Mouse (Mus musculus) left cerebral cortex, adult 18-20 months (tissue): Measurements from ENCODE around the gene Insl3. TPM values are rescaled to one million over a fixed set of nuclear protein-coding genes. Genes with fewer than 3 reads are reported as not detected.
"Not testable (repeated sequence)": the region's sequence is repeated elsewhere in the genome, so short reads cannot be mapped to it uniquely, and the experiment has no call there.

Experiments
- DNase-seq, 2 experiments: peaks; one replicate each; pipeline ENCODE4 v3.0.0; 2021 to 2022; ENCODE audit warnings: low spot score in 2 of 2, mixed read lengths in 1 of 2
- total RNA-seq, 2 experiments: library from RNA; stranded (reverse); gene quantifications; 2 replicates each; pipeline ENCODE4 v1.2.3; 2021

The Insl3 gene
- total RNA-seq, 2 experiments from 2014 or later, result 0.63 TPM; not detected in 1

- no peak for DNase-seq
Observed at GRCm38 (mm10) chr8:71709134-71709799, 20.3 kb downstream of the Insl3 start.

DNA sequence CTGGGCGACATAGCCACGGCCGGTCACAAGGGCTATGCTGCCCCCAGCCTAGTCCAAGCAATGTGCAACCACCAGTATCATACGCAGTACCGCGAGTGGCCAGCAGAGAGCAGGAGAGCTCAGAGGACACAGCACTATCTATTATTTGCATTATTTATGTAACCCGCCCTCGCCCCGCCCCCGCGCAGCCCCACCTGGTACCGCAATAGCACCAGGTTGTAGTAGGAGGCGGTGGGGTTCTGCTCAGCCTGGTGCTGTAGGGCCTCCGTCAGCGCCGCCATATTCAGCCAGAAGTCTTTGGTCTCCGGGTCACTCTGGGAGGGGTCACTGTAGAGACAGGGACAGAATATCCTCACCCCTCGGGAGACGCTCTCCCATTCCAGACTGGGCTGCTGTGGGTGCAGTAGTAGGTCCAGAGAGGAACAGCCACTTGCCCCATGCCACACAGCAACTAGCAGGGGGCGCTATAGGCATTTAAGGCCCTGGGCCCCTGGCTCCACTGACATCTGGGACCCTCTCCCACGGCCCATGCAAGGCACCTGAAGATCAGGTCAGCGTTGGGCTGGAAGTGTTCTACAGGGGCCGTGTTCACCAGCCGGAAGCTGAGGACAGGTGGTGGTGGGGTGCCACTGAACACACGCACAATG is 20.9 kb downstream of the Insl3 start:
- DNase-seq, result peak; percentile 84 to 91

DNA sequence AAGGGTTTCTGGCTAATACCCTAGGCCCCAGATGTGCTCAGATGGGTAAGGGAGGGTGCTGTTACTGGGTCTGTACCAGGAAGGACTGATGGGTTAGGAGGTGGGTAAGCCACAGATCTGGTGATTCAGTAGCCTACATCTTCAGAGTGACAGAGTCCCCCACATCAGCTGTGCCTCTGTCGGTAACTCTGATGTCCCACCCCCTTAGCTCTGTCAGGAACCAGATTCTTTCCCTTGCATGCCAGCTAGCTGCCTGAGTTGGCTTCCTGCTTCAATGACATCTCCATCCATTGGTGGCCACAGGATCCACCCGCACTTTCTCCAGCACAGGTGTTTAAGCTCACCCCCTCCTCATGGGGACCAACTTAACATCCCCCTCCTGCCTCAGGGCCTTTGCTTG is 22.6 kb downstream of the Insl3 start:
- DNase-seq, result no peak

DNA sequence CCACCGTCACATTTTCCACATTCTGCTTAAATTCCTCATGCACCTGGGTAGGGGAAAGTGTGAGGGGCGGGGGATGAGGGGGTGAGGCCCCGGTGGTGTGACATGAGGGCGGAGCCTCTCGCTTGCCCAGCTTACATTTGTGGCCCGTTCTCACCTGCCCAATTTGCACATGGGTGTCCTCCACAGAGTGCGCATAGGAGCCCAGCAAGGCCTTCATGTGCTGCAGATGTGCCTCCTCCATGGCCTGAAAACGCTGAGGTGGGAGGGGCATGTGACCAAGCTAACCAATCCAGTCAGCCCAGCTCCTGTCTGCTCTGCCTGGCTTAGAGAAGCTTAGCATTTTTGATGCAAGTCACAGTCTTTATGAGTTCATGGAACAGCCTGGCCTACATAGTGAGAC is 26.5 kb downstream of the Insl3 start:
- DNase-seq, result no peak

- DNase-seq, result no peak
Observed at GRCm38 (mm10) chr8:71716561-71717053, 27.6 kb downstream of the Insl3 start.

DNA sequence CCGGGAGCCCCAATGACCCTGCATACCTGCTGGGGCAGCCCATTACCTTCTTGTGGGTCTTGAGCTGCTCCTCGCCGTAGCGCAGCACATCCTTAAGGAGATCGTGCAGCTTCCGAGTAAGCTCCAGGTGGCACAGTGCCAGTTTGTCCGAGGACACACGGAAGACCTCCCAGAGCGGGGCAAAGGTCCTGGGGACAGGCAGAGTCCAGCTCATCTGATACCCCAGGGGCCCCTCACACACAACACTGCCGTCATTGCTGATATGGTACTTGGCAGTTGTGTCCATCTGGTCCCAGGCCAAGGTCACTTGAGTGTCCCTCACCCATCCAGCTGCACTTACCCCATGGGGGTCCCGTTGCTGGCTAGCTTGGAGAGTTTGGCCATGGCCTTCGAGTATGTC is 28.1 kb downstream of the Insl3 start:
- DNase-seq, result no peak

DNA sequence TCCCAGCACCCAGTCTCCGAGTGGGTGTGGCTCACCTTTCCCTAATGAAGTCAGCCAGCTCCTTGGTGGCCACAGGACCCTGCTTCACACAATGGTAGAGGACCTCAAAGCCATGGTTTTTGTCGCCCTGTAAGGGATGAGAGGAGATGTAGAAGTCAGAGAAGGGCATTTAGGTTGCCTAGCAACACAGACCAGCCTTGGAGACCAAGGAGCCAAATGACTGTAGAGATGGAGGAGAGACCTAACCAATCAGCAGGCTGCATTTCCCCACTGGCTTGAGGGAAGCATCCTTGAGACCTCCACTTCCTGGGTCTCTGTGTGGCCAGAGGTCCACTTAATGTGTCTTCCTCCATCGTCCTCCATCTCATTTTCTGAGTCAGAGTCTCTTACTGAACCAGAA is 29.2 kb downstream of the Insl3 start:
- no peak for DNase-seq

- DNase-seq, result peak in 1 of 2 experiments; percentile 48
Observed at GRCm38 (mm10) chr8:71719218-71719617, 30.2 kb downstream of the Insl3 start.

DNA sequence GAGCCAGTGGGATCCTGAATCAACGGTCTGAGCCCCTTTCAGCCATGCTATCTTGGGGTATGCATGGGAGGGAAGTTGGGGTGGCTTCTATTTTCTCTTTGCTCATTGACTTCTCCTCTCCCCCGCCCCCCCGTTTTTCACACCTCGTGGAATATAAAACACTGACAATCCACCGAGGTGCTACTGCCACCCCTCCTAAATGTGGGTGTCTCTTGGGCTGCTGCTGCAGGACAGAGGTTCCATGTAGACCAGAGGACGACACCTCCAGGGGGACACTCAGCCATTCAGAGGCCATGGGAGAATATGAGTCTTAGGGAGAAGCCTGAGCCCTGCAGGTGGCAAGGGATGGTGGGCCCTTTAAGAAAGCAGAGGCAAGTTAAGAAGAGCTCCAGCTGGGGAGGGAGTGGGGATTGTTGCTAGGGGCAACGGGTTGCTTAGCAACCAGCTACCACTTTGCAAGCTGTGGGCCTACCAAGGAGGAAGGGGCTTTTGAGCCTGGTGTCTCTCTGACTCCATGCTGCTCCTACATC is 31.0 kb downstream of the Insl3 start:
- DNase-seq, result peak; percentile 58 to 68

- DNase-seq, result no peak
Observed at GRCm38 (mm10) chr8:71723047-71723551, 34.1 kb downstream of the Insl3 start.

DNA sequence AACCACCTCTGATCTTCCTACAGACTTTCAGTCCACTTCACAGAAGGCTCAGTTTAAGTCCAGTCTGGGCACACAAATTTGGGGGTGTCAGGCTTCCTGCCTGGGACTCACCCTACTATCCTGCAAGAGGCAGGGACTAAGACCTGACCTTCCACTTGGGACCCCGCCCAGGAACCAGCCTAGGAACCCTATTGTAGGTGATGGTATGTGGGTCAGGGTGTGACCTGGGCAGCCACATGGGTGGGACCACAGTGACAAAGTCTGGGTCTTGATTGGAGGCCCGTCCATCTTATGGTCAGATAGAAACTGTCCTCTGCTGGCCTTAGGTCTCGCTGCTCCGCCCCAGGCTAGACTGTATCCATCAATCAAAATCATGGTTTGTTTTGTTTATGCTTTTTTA is 35.4 kb downstream of the Insl3 start:
- no peak for DNase-seq

GRCm38 (mm10) chr8:71725122-71725924 is 36.3 kb downstream of the Insl3 start, which contains the start of gene Fcho1:
Gene Fcho1, minus strand, starts transcription at chr8:71725716.
- DNase-seq, result peak; percentile 79 to 86

GRCm38 (mm10) chr8:71728240-71728785 is 39.3 kb downstream of the Insl3 start:
- peak in 1 of 2 experiments; percentile 41 for DNase-seq

- DNase-seq, result no peak
Observed at GRCm38 (mm10) chr8:71728826-71729620, 40.0 kb downstream of the Insl3 start.

DNA sequence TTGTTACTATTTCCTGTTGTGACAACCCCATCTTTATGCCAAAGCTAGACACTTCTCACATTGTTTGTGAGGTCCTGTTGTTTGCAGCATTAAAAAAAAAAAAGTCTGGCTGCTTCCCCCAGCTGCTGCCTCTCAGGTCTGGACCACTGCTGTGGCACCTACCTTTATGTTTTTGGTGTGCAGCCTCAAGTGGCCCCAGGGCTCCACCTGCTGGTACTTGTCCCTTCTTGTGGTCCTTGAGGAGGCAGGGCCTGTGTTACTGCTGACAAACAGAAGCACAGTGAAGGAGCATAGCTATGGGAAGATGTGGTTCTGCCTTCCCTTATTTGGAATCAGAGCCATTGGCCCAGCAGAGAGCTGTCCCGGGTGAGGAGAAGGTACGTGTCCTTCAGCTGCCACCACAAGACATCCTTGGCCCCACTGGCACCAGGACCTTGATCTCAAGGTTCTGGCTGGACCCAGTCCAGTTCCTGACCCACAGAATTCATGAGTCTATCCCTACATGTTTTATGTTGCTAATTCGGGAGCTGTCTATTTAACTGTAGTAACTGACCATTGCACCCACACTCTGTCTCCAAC is 42.7 kb downstream of the Insl3 start:
- DNase-seq, result peak; percentile 80 to 81

- DNase-seq, result not testable (repeated sequence)
Observed at GRCm38 (mm10) chr8:71738316-71738715, 49.3 kb downstream of the Insl3 start.
